Mouse (Mus musculus) myocyte (in vitro differentiated cells): ENCODE data around the gene Gpatch2l. TPM values are rescaled to one million over a fixed set of nuclear protein-coding genes. Genes with fewer than 3 reads are reported as not detected.

Experiments used
- H3K27me3 ChIP-seq: one replicate; pipeline ENCODE4 v1.6.1; 2011; ENCODE audit not compliant: control insufficient read depth, insufficient read depth, insufficient read length
- H3K36me3 ChIP-seq: one replicate; pipeline ENCODE4 v1.6.1; 2011; ENCODE audit not compliant: control insufficient read depth, insufficient read depth
- H3K4me2 ChIP-seq: one replicate; pipeline ENCODE4 v1.6.1; 2011; ENCODE audit warnings: low read depth, control low read depth
- H3K4me3 ChIP-seq: one replicate; pipeline ENCODE4 v1.5.1; 2011; ENCODE audit warnings: mild to moderate bottlenecking, control low read depth, moderate library complexity
- H3K79me2 ChIP-seq: one replicate; pipeline ENCODE4 v1.6.1; 2011; ENCODE audit not compliant: control insufficient read depth, insufficient read depth
- H3ac ChIP-seq: one replicate; pipeline ENCODE4 v1.6.1; 2011; ENCODE audit not compliant: control insufficient read depth, insufficient read length
- CEBPB ChIP-seq: IDR thresholded peaks from 2 replicates; pipeline ENCODE4 v1.6.1; 2011; ENCODE audit warnings: mild to moderate bottlenecking, moderate library complexity; ENCODE audit not compliant: poor library complexity, insufficient read depth, severe bottlenecking
- E2F4 ChIP-seq: IDR thresholded peaks from one replicate; pipeline ENCODE4 v1.6.1; 2011; ENCODE audit warnings: mild to moderate bottlenecking, control low read depth, moderate library complexity; ENCODE audit not compliant: insufficient read depth
- MAX ChIP-seq: IDR thresholded peaks from one replicate; pipeline ENCODE4 v1.6.1; 2011; ENCODE audit warnings: low read depth, mild to moderate bottlenecking, control low read depth
- MYOD1 ChIP-seq, 3 experiments: IDR thresholded peaks; one replicate each; pipeline ENCODE4 v1.6.1; 2011; ENCODE audit warnings: control low read depth in 2 of 3, low read depth in 2 of 3, mild to moderate bottlenecking in 2 of 3, moderate library complexity in 1 of 3; ENCODE audit not compliant: insufficient read length in 2 of 3, control insufficient read depth in 1 of 3
- MYOG ChIP-seq, 3 experiments: IDR thresholded peaks; one replicate each; pipeline ENCODE4 v1.6.1; 2011; ENCODE audit warnings: control low read depth in 2 of 3, low read depth in 2 of 3, mild to moderate bottlenecking in 2 of 3; ENCODE audit not compliant: insufficient read length in 2 of 3, control insufficient read depth in 1 of 3, insufficient read depth in 1 of 3
- POLR2A ChIP-seq: IDR thresholded peaks from one replicate; pipeline ENCODE4 v1.6.1; 2011; ENCODE audit warnings: low read depth, mild to moderate bottlenecking, control low read depth, moderate library complexity; ENCODE audit not compliant: insufficient read length
- POLR2AphosphoS2 ChIP-seq: IDR thresholded peaks from one replicate; pipeline ENCODE4 v1.6.1; 2011; ENCODE audit warnings: low read depth, control low read depth; ENCODE audit not compliant: insufficient read length
- REST ChIP-seq: IDR thresholded peaks from one replicate; pipeline ENCODE4 v1.6.1; 2011; ENCODE audit warnings: mild to moderate bottlenecking, control low read depth, moderate library complexity; ENCODE audit not compliant: insufficient read depth, insufficient read length
- SRF ChIP-seq: IDR thresholded peaks from one replicate; pipeline ENCODE4 v1.6.1; 2011; ENCODE audit warnings: low read depth; ENCODE audit not compliant: control insufficient read depth, insufficient read length
- TCF12 ChIP-seq: IDR thresholded peaks from one replicate; pipeline ENCODE4 v1.6.1; 2011; ENCODE audit warnings: mild to moderate bottlenecking, control low read depth; ENCODE audit not compliant: poor library complexity, insufficient read depth, severe bottlenecking
- TCF3 ChIP-seq: IDR thresholded peaks from one replicate; pipeline ENCODE4 v1.6.1; 2011; ENCODE audit warnings: low read depth, control low read depth; ENCODE audit not compliant: insufficient read length
- USF1 ChIP-seq: IDR thresholded peaks from one replicate; pipeline ENCODE4 v1.6.1; 2011; ENCODE audit warnings: low read depth, mild to moderate bottlenecking, control low read depth, moderate library complexity
- polyA plus RNA-seq: library from polyadenylated mRNA; unstranded; fragments of >200 nt; fragmentation: generic; extraction: Trizol; gene quantifications from one replicate; pipeline ENCODE4 v1.2.1, GENCODE M21; 2012; ENCODE audit warnings: missing spikeins

Gene Gpatch2l
- polyA plus RNA-seq, 1 experiment: 11.4 TPM

- Histone ChIP-seq H3K4me3 (no peak overlapping the region), H3K79me2 (no peaks in the 10 kb centered on the region), H3ac (no peak overlapping the region), H3K4me2 (no peak overlapping the region), H3K27me3 (peaks cover 31% of the 10 kb centered on the region), H3K36me3 (no peaks in the 10 kb centered on the region)
- no peak for TF ChIP-seq USF1
- no peak for TF ChIP-seq MYOD1 (IDR thresholded peaks at IDR 0.05; ENCODE audit: control insufficient read depth in 1 of 3, insufficient read length in 2 of 3, low read depth in 2 of 3)
- TF ChIP-seq TCF3: no peak
- TF ChIP-seq POLR2AphosphoS2: no peak
- no peak for TF ChIP-seq TCF12
- TF ChIP-seq REST: no peak
- no peak for TF ChIP-seq POLR2A
- no peak for TF ChIP-seq SRF
- no peak for TF ChIP-seq MYOG (IDR thresholded peaks at IDR 0.05; ENCODE audit: control insufficient read depth in 1 of 3, insufficient read depth in 1 of 3, insufficient read length in 2 of 3, low read depth in 2 of 3)
- no peak for TF ChIP-seq MAX
- TF ChIP-seq CEBPB: no peak
- no peak for TF ChIP-seq E2F4
Observed at GRCm38 (mm10) chr12:86221074-86221703, 20.5 kb upstream of the Gpatch2l start.

- Histone ChIP-seq H3K79me2 (no peaks in the 10 kb centered on the region), H3K36me3 (no peaks in the 10 kb centered on the region), H3K4me3 (no peak overlapping the region), H3K4me2 (no peak overlapping the region), H3K27me3 (peaks cover 17% of the 10 kb centered on the region), H3ac (no peak overlapping the region)
- no peak for TF ChIP-seq SRF
Observed at GRCm38 (mm10) chr12:86234295-86234694, 7.4 kb upstream of the Gpatch2l start.

GRCm38 (mm10) chr12:86238736-86239135, 2.9 kb upstream of the Gpatch2l start:
- no peak overlapping the region for H3K4me3 ChIP-seq
- H3K4me2 ChIP-seq: no peak overlapping the region
- no peak overlapping the region for H3ac ChIP-seq
- peaks cover 19% of the 10 kb centered on the region for H3K79me2 ChIP-seq
- no peaks in the 10 kb centered on the region for H3K36me3 ChIP-seq
- peaks cover 15% of the 10 kb centered on the region for H3K27me3 ChIP-seq
- TF ChIP-seq USF1: no peak
- TF ChIP-seq POLR2AphosphoS2: no peak
- TF ChIP-seq MAX: no peak
- no peak for TF ChIP-seq CEBPB
- no peak for TF ChIP-seq TCF12

- H3K4me2 ChIP-seq: peak overlapping the region; percentile 99
- TF ChIP-seq MAX (no peak), POLR2AphosphoS2 (no peak), POLR2A (no peak), USF1 (no peak), SRF (no peak), E2F4 (no peak), TCF3 (no peak), CEBPB (no peak), TCF12 (no peak), REST (no peak), MYOD1 (IDR thresholded peaks at IDR 0.05; ENCODE audit: control insufficient read depth in 1 of 3, insufficient read length in 2 of 3, low read depth in 2 of 3) (no peak), MYOG (IDR thresholded peaks at IDR 0.05; ENCODE audit: control insufficient read depth in 1 of 3, insufficient read depth in 1 of 3, insufficient read length in 2 of 3, low read depth in 2 of 3) (no peak)
- H3K4me3 ChIP-seq: peak overlapping the region; percentile 88
- no peaks in the 10 kb centered on the region for H3K27me3 ChIP-seq
- peaks cover 13% of the 10 kb centered on the region for H3K36me3 ChIP-seq
- H3ac ChIP-seq: peak overlapping the region; percentile 85
- peaks cover 49% of the 10 kb centered on the region for H3K79me2 ChIP-seq
Observed at GRCm38 (mm10) chr12:86242563-86242962, 905 bp downstream of the Gpatch2l start.

- H3K36me3 ChIP-seq: peaks cover 13% of the 10 kb centered on the region
- peaks cover 62% of the 10 kb centered on the region for H3K79me2 ChIP-seq
- no peaks in the 10 kb centered on the region for H3K27me3 ChIP-seq
- TF ChIP-seq TCF3 (no peak), USF1 (no peak), CEBPB (no peak), MYOG (IDR thresholded peaks at IDR 0.05; ENCODE audit: control insufficient read depth in 1 of 3, insufficient read depth in 1 of 3, insufficient read length in 2 of 3, low read depth in 2 of 3) (no peak), REST (no peak), E2F4 (no peak), SRF (no peak), TCF12 (no peak), MAX (no peak), POLR2AphosphoS2 (no peak), MYOD1 (IDR thresholded peaks at IDR 0.05; ENCODE audit: control insufficient read depth in 1 of 3, insufficient read length in 2 of 3, low read depth in 2 of 3) (no peak)
- no peak overlapping the region for H3ac ChIP-seq
- H3K4me2 ChIP-seq: no peak overlapping the region
- H3K4me3 ChIP-seq: no peak overlapping the region
Observed at GRCm38 (mm10) chr12:86243936-86244335, 2.3 kb downstream of the Gpatch2l start.
